Mouse (Mus musculus) cerebellum, adult 11 months (tissue): ENCODE data around the gene Onecut3.
A peak's percentile ranks its signal among the peaks of the same experiment; 100 is the strongest.

Experiments used
- DNase-seq: peaks from one replicate; pipeline ENCODE4 v3.0.0; 2022

Onecut3 gene

GRCm38 (mm10) chr10:80559431-80559830, 64.8 kb downstream of the Onecut3 start:
- no peak for DNase-seq

- no peak for DNase-seq
Observed at GRCm38 (mm10) chr10:80560621-80561020, 66.0 kb downstream of the Onecut3 start.

- DNase-seq: peak; percentile 90
Observed at GRCm38 (mm10) chr10:80561116-80561944, 66.7 kb downstream of the Onecut3 start, which contains the start of gene Rexo1. Gene Rexo1, minus strand, starts transcription at chr10:80561560.

GRCm38 (mm10) chr10:80566375-80567092, 71.9 kb downstream of the Onecut3 start:
- DNase-seq: peak; percentile 86
